Mouse (Mus musculus) MEL (cell line): ENCODE measurements around the gene Fam83g. TPM values are rescaled to one million over a fixed set of nuclear protein-coding genes. Genes with fewer than 3 reads are reported as not detected.

Experiments used
- DNase-seq: peaks from one replicate; pipeline ENCODE4 v3.0.0; 2011; ENCODE audit warnings: low read depth, low spot score
- H3K27ac ChIP-seq: 2 replicates; pipeline ENCODE4 v1.5.1; 2012; ENCODE audit warnings: low read depth, mild to moderate bottlenecking, control low read depth, low read length, moderate library complexity; ENCODE audit not compliant: control insufficient read depth
- H3K27me3 ChIP-seq, 2 experiments: fragments of 150-350 bp in 1 of 2; sonication (generic) in 1 of 2; 2 replicates each; pipeline ENCODE4 v1.6.1; 2012; ENCODE audit warnings: low read length in 2 of 2, mild to moderate bottlenecking in 2 of 2, improper control_type of control experiment in 1 of 2, moderate library complexity in 1 of 2; ENCODE audit not compliant: insufficient read depth in 2 of 2, control insufficient read depth in 1 of 2
- H3K36me3 ChIP-seq, 2 experiments: 2 replicates each; pipeline ENCODE4 v1.6.1; 2012 to 2014; ENCODE audit warnings: low read length in 2 of 2, improper control_type of control experiment in 1 of 2, inconsistent platforms in 1 of 2, mild to moderate bottlenecking in 1 of 2; ENCODE audit not compliant: insufficient read depth in 2 of 2, control insufficient read depth in 1 of 2
- H3K4me1 ChIP-seq, 2 experiments: fragments of 150-350 bp in 1 of 2; sonication (generic) in 1 of 2; 2 replicates each; pipeline ENCODE4 v1.6.1; 2012; ENCODE audit warnings: low read length in 2 of 2, improper control_type of control experiment in 1 of 2, mild to moderate bottlenecking in 1 of 2; ENCODE audit not compliant: insufficient read depth in 2 of 2, control insufficient read depth in 1 of 2
- H3K4me3 ChIP-seq, 2 experiments: fragments of 150-350 bp in 1 of 2; sonication (generic) in 1 of 2; 2 replicates each; pipeline ENCODE4 v1.5.1; 2012; ENCODE audit warnings: low read depth in 2 of 2, low read length in 2 of 2, mild to moderate bottlenecking in 2 of 2, moderate library complexity in 2 of 2, control low read depth in 1 of 2, improper control_type of control experiment in 1 of 2; ENCODE audit not compliant: control insufficient read depth in 1 of 2, insufficient read depth in 1 of 2
- H3K79me2 ChIP-seq: 2 replicates; pipeline ENCODE4 v1.6.1; 2012; ENCODE audit warnings: mild to moderate bottlenecking, low read length, moderate library complexity; ENCODE audit not compliant: control insufficient read depth, poor library complexity, insufficient read depth
- H3K9ac ChIP-seq: 2 replicates; pipeline ENCODE4 v1.6.1; 2012; ENCODE audit warnings: low read depth, mild to moderate bottlenecking, control low read depth, low read length, moderate library complexity; ENCODE audit not compliant: control insufficient read depth, poor library complexity, severe bottlenecking
- H3K9me3 ChIP-seq: fragments of 150-350 bp; sonication (generic); replicated peaks from 2 replicates; pipeline ENCODE4 v1.6.1; 2012; ENCODE audit warnings: mild to moderate bottlenecking, low read length, improper control_type of control experiment, moderate library complexity; ENCODE audit not compliant: insufficient read depth
- BHLHE40 ChIP-seq: IDR thresholded peaks from 2 replicates; pipeline ENCODE4 v1.6.1; 2012; ENCODE audit warnings: low read depth, mild to moderate bottlenecking, inconsistent platforms, low read length, improper control_type of control experiment, borderline replicate concordance
- CHD2 ChIP-seq: IDR thresholded peaks from 2 replicates; pipeline ENCODE4 v1.6.1; 2011; ENCODE audit warnings: low read length, improper control_type of control experiment
- CTCF ChIP-seq, 3 experiments: IDR thresholded peaks in 2 of 3; conservative IDR thresholded peaks in 1 of 3; 2 replicates each; pipeline ENCODE4 v1.5.1; 2011 to 2012; ENCODE audit warnings: low read length in 3 of 3, low read depth in 2 of 3, mild to moderate bottlenecking in 2 of 3, improper control_type of control experiment in 1 of 3, inconsistent platforms in 1 of 3, mixed read lengths in 1 of 3, moderate library complexity in 1 of 3; ENCODE audit not compliant: control insufficient read depth in 1 of 3, insufficient read depth in 1 of 3, poor library complexity in 1 of 3, severe bottlenecking in 1 of 3
- ELF1 ChIP-seq: IDR thresholded peaks from 2 replicates; pipeline ENCODE4 v1.6.1; 2014; ENCODE audit warnings: low read depth, mild to moderate bottlenecking, inconsistent platforms, low read length, improper control_type of control experiment, moderate library complexity
- HCFC1 ChIP-seq: IDR thresholded peaks from 2 replicates; pipeline ENCODE4 v1.6.1; 2012; ENCODE audit warnings: low read depth, mild to moderate bottlenecking, inconsistent platforms, low read length, improper control_type of control experiment, moderate library complexity
- MAZ ChIP-seq: IDR thresholded peaks from 2 replicates; pipeline ENCODE4 v1.6.1; 2012; ENCODE audit warnings: low read depth, mild to moderate bottlenecking, inconsistent platforms, low read length, improper control_type of control experiment
- MYC ChIP-seq: IDR thresholded peaks from 2 replicates; pipeline ENCODE4 v1.6.1; 2011; ENCODE audit warnings: low read depth, mild to moderate bottlenecking, low read length, improper control_type of control experiment, moderate library complexity
- POLR2A ChIP-seq, 2 experiments: IDR thresholded peaks; 2 replicates each; pipeline ENCODE4 v1.6.1; 2011 to 2012; ENCODE audit warnings: low read length in 2 of 2, mild to moderate bottlenecking in 2 of 2, control low read depth in 1 of 2, improper control_type of control experiment in 1 of 2, low read depth in 1 of 2, moderate library complexity in 1 of 2; ENCODE audit not compliant: control insufficient read depth in 1 of 2, insufficient read depth in 1 of 2, poor library complexity in 1 of 2
- POLR2AphosphoS2 ChIP-seq: IDR thresholded peaks from 2 replicates; pipeline ENCODE4 v1.6.1; 2011; ENCODE audit warnings: low read length, improper control_type of control experiment
- SIN3A ChIP-seq: IDR thresholded peaks from 2 replicates; pipeline ENCODE4 v1.6.1; 2012; ENCODE audit warnings: low read length, improper control_type of control experiment, inconsistent platforms
- TAL1 ChIP-seq: IDR thresholded peaks from 2 replicates; pipeline ENCODE4 v1.6.1; 2012; ENCODE audit warnings: mild to moderate bottlenecking, inconsistent platforms, low read length, moderate library complexity, mixed read lengths
- TBP ChIP-seq: IDR thresholded peaks from 2 replicates; pipeline ENCODE4 v1.8.0; 2011; ENCODE audit warnings: low read depth, low read length, improper control_type of control experiment
- TCF12 ChIP-seq: IDR thresholded peaks from 2 replicates; pipeline ENCODE4 v1.6.1; 2014; ENCODE audit warnings: low read depth, mild to moderate bottlenecking, inconsistent platforms, low read length, improper control_type of control experiment, moderate library complexity
- UBTF ChIP-seq: IDR thresholded peaks from 2 replicates; pipeline ENCODE4 v1.6.1; 2012; ENCODE audit warnings: low read depth, mild to moderate bottlenecking, inconsistent platforms, low read length, improper control_type of control experiment, moderate library complexity, borderline replicate concordance; ENCODE audit not compliant: insufficient read depth
- USF1 ChIP-seq: IDR thresholded peaks from 2 replicates; pipeline ENCODE4 v1.6.1; 2014; ENCODE audit warnings: low read depth, mild to moderate bottlenecking, inconsistent platforms, low read length, improper control_type of control experiment, moderate library complexity
- USF2 ChIP-seq, 2 experiments: IDR thresholded peaks; 2 replicates each; pipeline ENCODE4 v1.6.1; 2011 to 2012; ENCODE audit warnings: improper control_type of control experiment in 2 of 2, low read length in 2 of 2, borderline replicate concordance in 1 of 2, inconsistent platforms in 1 of 2, low read depth in 1 of 2, mild to moderate bottlenecking in 1 of 2; ENCODE audit not compliant: insufficient read depth in 1 of 2
- ZC3H11A ChIP-seq: IDR thresholded peaks from 2 replicates; pipeline ENCODE4 v1.6.1; 2012; ENCODE audit warnings: low read depth, mild to moderate bottlenecking, inconsistent platforms, low read length, improper control_type of control experiment
- ZNF384 ChIP-seq: IDR thresholded peaks from 2 replicates; pipeline ENCODE4 v1.6.1; 2012; ENCODE audit warnings: low read depth, mild to moderate bottlenecking, inconsistent platforms, low read length, improper control_type of control experiment
- polyA plus RNA-seq, 2 experiments: library from polyadenylated mRNA; stranded (reverse) in 1 of 2; unstranded in 1 of 2; fragments of >175 nt in 1 of 2; fragments of >200 nt in 1 of 2; gene quantifications; 2 replicates each; pipeline versions ENCODE4 v1.2.1 to v1.2.4; 2012; ENCODE audit warnings: low replicate concordance in 2 of 2, low read depth in 1 of 2; ENCODE audit not compliant: insufficient read length in 2 of 2, insufficient read depth in 1 of 2, missing spikeins in 1 of 2
- total RNA-seq: library from RNA; depleted of rRNA; stranded (reverse); fragments of 300-350 nt; gene quantifications from 2 replicates; pipeline ENCODE4 v1.2.3, GENCODE M21; 2012

Fam83g gene
- total and polyA plus RNA-seq, 3 experiments: 5.4 to 9.7 TPM; not detected in 1

GRCm38 (mm10) chr11:61715130-61715529, 31.2 kb downstream of the Fam83g start:
- Histone ChIP-seq H3K9ac (no peak overlapping the region), H3K9me3 (no peaks in the 10 kb centered on the region), H3K27me3 (no peaks in the 10 kb centered on the region), H3K36me3 (0 out of 4 replicates have a peak, but pooled peaks cover 0 to 2% of the 10 kb centered on the region in 2 experiments), H3K79me2 (no peaks in the 10 kb centered on the region), H3K27ac (no peak overlapping the region), H3K4me3 (no peak overlapping the region), H3K4me1 (peaks cover 0 to 8% of the 10 kb centered on the region in 2 experiments; a peak in 1 of 4 replicates)
- no peak for TF ChIP-seq POLR2AphosphoS2
- no peak for TF ChIP-seq SIN3A
- TF ChIP-seq TCF12: no peak
- no peak for TF ChIP-seq TAL1
- TF ChIP-seq CTCF (IDR thresholded peaks at IDR 0.05 in 2 of 3, conservative IDR thresholded peaks at IDR 0.05 in 1 of 3; ENCODE audit: control insufficient read depth in 1 of 3, insufficient read depth in 1 of 3, low read depth in 2 of 3, low read length in 3 of 3, poor library complexity in 1 of 3, severe bottlenecking in 1 of 3): no peak
- no peak for TF ChIP-seq BHLHE40
- TF ChIP-seq TBP: no peak
- TF ChIP-seq USF1: no peak
- TF ChIP-seq UBTF: no peak
- no peak for TF ChIP-seq ELF1
- DNase-seq: no peak

- Histone ChIP-seq H3K36me3 (0 out of 4 replicates have a peak, but pooled peaks cover 0 to 2% of the 10 kb centered on the region in 2 experiments), H3K79me2 (no peaks in the 10 kb centered on the region), H3K27ac (no peak overlapping the region), H3K4me3 (no peak overlapping the region), H3K9me3 (no peaks in the 10 kb centered on the region), H3K27me3 (no peaks in the 10 kb centered on the region), H3K9ac (no peak overlapping the region), H3K4me1 (peaks cover 0 to 8% of the 10 kb centered on the region in 2 experiments; a peak in 1 of 4 replicates)
- no peak for DNase-seq
- no peak for TF ChIP-seq POLR2A (IDR thresholded peaks at IDR 0.05; ENCODE audit: control insufficient read depth in 1 of 2, insufficient read depth in 1 of 2, low read depth in 1 of 2, low read length in 2 of 2, poor library complexity in 1 of 2)
- TF ChIP-seq ZC3H11A: no peak
- TF ChIP-seq USF1: no peak
- no peak for TF ChIP-seq SIN3A
- TF ChIP-seq USF2 (IDR thresholded peaks at IDR 0.05; ENCODE audit: borderline replicate concordance in 1 of 2, insufficient read depth in 1 of 2, low read depth in 1 of 2, low read length in 2 of 2): no peak
- TF ChIP-seq MAZ: no peak
- TF ChIP-seq ZNF384: no peak
- TF ChIP-seq HCFC1: no peak
- TF ChIP-seq BHLHE40: no peak
- TF ChIP-seq MYC: no peak
- TF ChIP-seq TCF12: no peak
- no peak for TF ChIP-seq CHD2
These were observed 34.1 kb downstream of the Fam83g start for GRCm38 (mm10) chr11:61717990-61718389.
